Mouse (Mus musculus): ENCODE results near the gene Ankrd52. TPM values are rescaled to one million over a fixed set of nuclear protein-coding genes. Genes with fewer than 3 reads are reported as not detected.

Ankrd52 gene
- polyA plus RNA-seq, 1 experiment from 2014 or later: 13.1 TPM

- Histone ChIP-seq H3K9me3 (no peaks in the 10 kb centered on the region), H3K27ac (no peak overlapping the region)
- WGBS: 92% methylated on average over 5 of the region's 5 CpGs
Observed at GRCm38 (mm10) chr10:128435873-128436272, 59.0 kb downstream of the Ankrd52 start.

GRCm38 (mm10) chr10:128436376-128436775, 59.5 kb downstream of the Ankrd52 start:
- DNase-seq (ENCODE audit: extremely low spot score, low spot score): no peak
- H3K4me1 ChIP-seq: no peaks in the 10 kb centered on the region
- 96% methylated on average over 8 of the region's 8 CpGs for WGBS
- H3K4me3 ChIP-seq: no peak overlapping the region
- H3K27me3 ChIP-seq (ENCODE audit: poor library complexity, severe bottlenecking): no peaks in the 10 kb centered on the region
- peaks cover 94% of the 10 kb centered on the region for H3K36me3 ChIP-seq (replicated peaks)
- H3K27ac ChIP-seq: no peak overlapping the region
- H3K9me3 ChIP-seq: no peaks in the 10 kb centered on the region

More at GRCm38 (mm10) chr10:128435873-128436272, 59.0 kb downstream of the Ankrd52 start:
- H3K27me3 ChIP-seq (ENCODE audit: poor library complexity, severe bottlenecking): no peaks in the 10 kb centered on the region
- no peak for DNase-seq (ENCODE audit: extremely low spot score, low spot score)
- H3K4me1 ChIP-seq: no peaks in the 10 kb centered on the region
- H3K36me3 ChIP-seq (replicated peaks): peaks cover 94% of the 10 kb centered on the region
- H3K4me3 ChIP-seq: no peak overlapping the region

GRCm38 (mm10) chr10:128438675-128439279, 61.9 kb downstream of the Ankrd52 start:
- DNase-seq (ENCODE audit: extremely low spot score, low spot score): no peak
- Histone ChIP-seq H3K27ac (no peak overlapping the region), H3K36me3 (replicated peaks) (peaks cover 89% of the 10 kb centered on the region), H3K27me3 (ENCODE audit: poor library complexity, severe bottlenecking) (no peaks in the 10 kb centered on the region), H3K4me1 (no peaks in the 10 kb centered on the region), H3K9me3 (no peaks in the 10 kb centered on the region), H3K4me3 (no peak overlapping the region)
- WGBS: 84% methylated on average over 10 of the region's 10 CpGs

- 74% methylated on average over 10 of the region's 10 CpGs for WGBS
- DNase-seq (ENCODE audit: extremely low spot score, low spot score): no peak
Observed at GRCm38 (mm10) chr10:128440407-128440806, 63.5 kb downstream of the Ankrd52 start.

GRCm38 (mm10) chr10:128441324-128442119, 64.6 kb downstream of the Ankrd52 start:
- Histone ChIP-seq H3K9me3 (no peaks in the 10 kb centered on the region), H3K4me1 (no peaks in the 10 kb centered on the region), H3K27me3 (ENCODE audit: poor library complexity, severe bottlenecking) (no peaks in the 10 kb centered on the region), H3K4me3 (no peak overlapping the region), H3K27ac (no peak overlapping the region), H3K36me3 (replicated peaks) (peaks cover 63% of the 10 kb centered on the region)
- no peak for DNase-seq (ENCODE audit: extremely low spot score, low spot score)
- 95% methylated on average over 10 of the region's 10 CpGs for WGBS

More at GRCm38 (mm10) chr10:128440407-128440806, 63.5 kb downstream of the Ankrd52 start:
- Histone ChIP-seq H3K9me3 (no peaks in the 10 kb centered on the region), H3K27ac (no peak overlapping the region), H3K27me3 (ENCODE audit: poor library complexity, severe bottlenecking) (no peaks in the 10 kb centered on the region), H3K4me3 (no peak overlapping the region), H3K36me3 (replicated peaks) (peaks cover 74% of the 10 kb centered on the region), H3K4me1 (no peaks in the 10 kb centered on the region)

- H3K27ac ChIP-seq: no peak overlapping the region
- no peaks in the 10 kb centered on the region for H3K9me3 ChIP-seq
- no peak overlapping the region for H3K4me3 ChIP-seq
- peaks cover 51% of the 10 kb centered on the region for H3K36me3 ChIP-seq (replicated peaks)
- 92% methylated on average over 1 of the region's 1 CpGs for WGBS
- H3K4me1 ChIP-seq: no peaks in the 10 kb centered on the region
- no peaks in the 10 kb centered on the region for H3K27me3 ChIP-seq (ENCODE audit: poor library complexity, severe bottlenecking)
- no peak for DNase-seq (ENCODE audit: extremely low spot score, low spot score)
Observed at GRCm38 (mm10) chr10:128442718-128443117, 65.8 kb downstream of the Ankrd52 start.

- WGBS: 77% methylated on average over 6 of the region's 6 CpGs
- H3K27me3 ChIP-seq (ENCODE audit: poor library complexity, severe bottlenecking): no peaks in the 10 kb centered on the region
- no peaks in the 10 kb centered on the region for H3K9me3 ChIP-seq
- H3K4me1 ChIP-seq: no peaks in the 10 kb centered on the region
- H3K27ac ChIP-seq: no peak overlapping the region
- DNase-seq (ENCODE audit: extremely low spot score, low spot score): no peak
- no peak overlapping the region for H3K4me3 ChIP-seq
- peaks cover 35% of the 10 kb centered on the region for H3K36me3 ChIP-seq (replicated peaks)
Observed at GRCm38 (mm10) chr10:128444354-128444753, 67.4 kb downstream of the Ankrd52 start.

GRCm38 (mm10) chr10:128445407-128445806, 68.5 kb downstream of the Ankrd52 start:
- Histone ChIP-seq H3K27ac (no peak overlapping the region), H3K36me3 (replicated peaks) (peaks cover 24% of the 10 kb centered on the region), H3K4me3 (no peak overlapping the region), H3K4me1 (no peaks in the 10 kb centered on the region), H3K9me3 (no peaks in the 10 kb centered on the region), H3K27me3 (ENCODE audit: poor library complexity, severe bottlenecking) (no peaks in the 10 kb centered on the region)
- WGBS: 90% methylated on average over 4 of the region's 4 CpGs
- no peak for DNase-seq (ENCODE audit: extremely low spot score, low spot score)

- H3K27me3 ChIP-seq (ENCODE audit: poor library complexity, severe bottlenecking): peaks cover 3% of the 10 kb centered on the region; the same call in 1 of the 2 replicates
- no peak overlapping the region; the same call in 1 of the 2 replicates for H3K4me3 ChIP-seq
- H3K4me1 ChIP-seq: peaks cover 6% of the 10 kb centered on the region; the same call in 1 of the 2 replicates
- no peak overlapping the region for H3K27ac ChIP-seq
- 90% methylated on average over 6 of the region's 6 CpGs for WGBS
- H3K36me3 ChIP-seq (replicated peaks): no peaks in the 10 kb centered on the region
- DNase-seq (ENCODE audit: extremely low spot score, low spot score): no peak
- H3K9me3 ChIP-seq: no peaks in the 10 kb centered on the region
Observed at GRCm38 (mm10) chr10:128451014-128451413, 74.1 kb downstream of the Ankrd52 start.

- 84% methylated on average over 3 of the region's 3 CpGs for WGBS
- no peaks in the 10 kb centered on the region for H3K9me3 ChIP-seq
- no peak overlapping the region for H3K4me3 ChIP-seq
- H3K4me1 ChIP-seq: peaks cover 6% of the 10 kb centered on the region; the same call in 1 of the 2 replicates
- peaks cover 18% of the 10 kb centered on the region for H3K27me3 ChIP-seq (ENCODE audit: poor library complexity, severe bottlenecking)
- no peak for DNase-seq (ENCODE audit: extremely low spot score, low spot score)
- H3K36me3 ChIP-seq (replicated peaks): no peaks in the 10 kb centered on the region
- H3K27ac ChIP-seq: no peak overlapping the region
Observed at GRCm38 (mm10) chr10:128454471-128454870, 77.6 kb downstream of the Ankrd52 start.

GRCm38 (mm10) chr10:128455280-128455679, 78.4 kb downstream of the Ankrd52 start:
- peak; percentile 74 for DNase-seq (ENCODE audit: extremely low spot score, low spot score)

GRCm38 (mm10) chr10:128457676-128458075, 80.8 kb downstream of the Ankrd52 start:
- Histone ChIP-seq H3K4me1 (peaks cover 20% of the 10 kb centered on the region), H3K27ac (no peak overlapping the region), H3K27me3 (ENCODE audit: poor library complexity, severe bottlenecking) (peaks cover 21% of the 10 kb centered on the region), H3K36me3 (replicated peaks) (peaks cover 20% of the 10 kb centered on the region), H3K9me3 (no peaks in the 10 kb centered on the region), H3K4me3 (no peak overlapping the region)
- 85% methylated on average over 6 of the region's 6 CpGs for whole genome bisulfite sequencing
- no peak for DNase-seq (ENCODE audit: extremely low spot score, low spot score)

More at GRCm38 (mm10) chr10:128455280-128455679, 78.4 kb downstream of the Ankrd52 start:
- H3K27ac ChIP-seq: peak overlapping the region; percentile 44; the same call in 1 of the 2 replicates
- WGBS: 4% methylated on average over 6 of the region's 6 CpGs
- H3K27me3 ChIP-seq (ENCODE audit: poor library complexity, severe bottlenecking): peaks cover 18% of the 10 kb centered on the region
- peak overlapping the region; percentile 2; the same call in 1 of the 2 replicates for H3K4me3 ChIP-seq
- H3K4me1 ChIP-seq: peaks cover 9% of the 10 kb centered on the region
- no peaks in the 10 kb centered on the region for H3K9me3 ChIP-seq
- H3K36me3 ChIP-seq (replicated peaks): no peaks in the 10 kb centered on the region
